Mouse (Mus musculus): ENCODE measurements at regions not wholly inside any gene's neighbourhood (a gene's known extent, or its start where the extent isn't known, plus 50 kb on each side); places are given as distances from the start of the nearest gene placed in this dataset.

DNA sequence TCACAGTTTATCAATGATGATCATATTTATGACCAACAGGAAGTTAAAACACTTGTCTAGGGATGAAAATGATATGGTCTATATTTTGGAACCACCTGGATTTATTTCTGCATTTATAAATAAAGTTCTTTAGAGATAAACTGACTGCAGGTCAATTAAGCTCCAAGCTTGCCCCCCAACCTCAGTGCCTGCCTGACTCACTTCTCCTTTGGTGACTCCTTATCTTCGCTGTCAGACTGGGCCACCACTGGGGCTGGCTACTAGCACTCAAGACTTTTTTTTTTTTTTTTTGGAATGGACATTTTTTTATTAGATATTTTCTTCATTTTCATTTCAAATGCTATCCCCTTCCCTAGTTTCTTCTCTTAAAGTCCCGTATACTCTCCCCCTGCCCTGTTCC lies 178.8 kb upstream of the Cylc2 start:
- DNase-seq (ENCODE audit: low read depth, low spot score) = peak; percentile 75
- H3K36me3 ChIP-seq (ENCODE audit: control insufficient read depth in 1 of 2, insufficient read depth in 2 of 2, low read length in 2 of 2) = no peaks in the 10 kb centered on the region
- H3K79me2 ChIP-seq (ENCODE audit: control insufficient read depth, insufficient read depth, low read length, poor library complexity) = no peaks in the 10 kb centered on the region
- no peaks in the 10 kb centered on the region for H3K4me1 ChIP-seq (ENCODE audit: control insufficient read depth in 1 of 2, insufficient read depth in 2 of 2, low read length in 2 of 2)
- H3K9me3 ChIP-seq (replicated peaks; ENCODE audit: insufficient read depth, low read length) = no peaks in the 10 kb centered on the region
- TF ChIP-seq EP300 (IDR thresholded peaks at IDR 0.05; ENCODE audit: low read depth in 1 of 2, low read length in 2 of 2) (peak in 1 of 2 experiments; percentile 23; a peak in 1 of 4 replicates), TAL1 (IDR thresholded peaks at IDR 0.05; ENCODE audit: low read length) (peak; percentile 19; the same call in 1 of the 2 replicates), ZNF384 (IDR thresholded peaks at IDR 0.05; ENCODE audit: low read depth, low read length) (peak; percentile 29; the same call in 1 of the 2 replicates), USF1 (IDR thresholded peaks at IDR 0.05; ENCODE audit: low read depth, low read length) (no peak)
- H3K4me3 ChIP-seq (ENCODE audit: control insufficient read depth in 1 of 2, insufficient read depth in 1 of 2, low read depth in 2 of 2, low read length in 2 of 2) = no peak overlapping the region
- no peak overlapping the region for H3K9ac ChIP-seq (ENCODE audit: control insufficient read depth, low read depth, low read length, poor library complexity, severe bottlenecking)
- H3K27me3 ChIP-seq (ENCODE audit: control insufficient read depth in 1 of 2, insufficient read depth in 2 of 2, low read length in 2 of 2) = no peaks in the 10 kb centered on the region
- no peak overlapping the region for H3K27ac ChIP-seq (ENCODE audit: control insufficient read depth, low read depth, low read length)

Data from MEL (cell line).